In genomic region chr11:54784436-54784835, GRCm38 (mm10) we compare ENCODE assay signal across 14 mouse cellular contexts.
"Had no signal": no experiment of that assay in that cellular context is flagged by ENCODE, and none has a peak within 500 bp of the region (broad histone marks: within the 10 kb centered on the region; RNA-seq: fewer than 3 reads in every experiment).

No protein-coding gene starts in this region.

- H3K4me1 ChIP-seq: stomach, embryonic 15.5 days had no signal

- DNase-seq: kidney, adult 8-10 months; kidney, postnatal 25 days; lung, embryonic 14.5 days; lung, postnatal 10 days; lung, postnatal 4 days; right cerebral cortex, postnatal 4 days; spleen, adult 18-20 months; thymus, adult 2 months; thymus, postnatal 25 days had no signal

- ATAC-seq: intestine, postnatal 0 days; liver, embryonic 12.5 days had no signal

- H3K9ac ChIP-seq: limb, embryonic 15.5 days; liver, embryonic 12.5 days; lung, embryonic 14.5 days; stomach, embryonic 15.5 days had no signal

- H3K27me3 ChIP-seq: limb, embryonic 15.5 days; liver, embryonic 12.5 days; stomach, embryonic 15.5 days had no signal

- H3K4me3 ChIP-seq: left cerebral cortex, adult 2 months; limb, embryonic 15.5 days; liver, embryonic 12.5 days; stomach, embryonic 15.5 days had no signal

- H3K4me2 ChIP-seq: limb, embryonic 15.5 days; liver, embryonic 12.5 days; lung, embryonic 14.5 days; stomach, embryonic 15.5 days had no signal

- H3K36me3 ChIP-seq: limb, embryonic 15.5 days; liver, embryonic 12.5 days; stomach, embryonic 15.5 days had no signal

- H3K9me3 ChIP-seq: limb, embryonic 15.5 days; liver, embryonic 12.5 days; stomach, embryonic 15.5 days had no signal

- H3K27ac ChIP-seq: left cerebral cortex, adult 2 months; limb, embryonic 15.5 days; liver, embryonic 12.5 days; stomach, embryonic 15.5 days had no signal
